Mouse (Mus musculus): ENCODE data around the gene Stip1. TPM values are rescaled to one million over a fixed set of nuclear protein-coding genes. Genes with fewer than 3 reads are reported as not detected.
A peak's percentile ranks its signal among the peaks of the same experiment; 100 is the strongest.
"Not testable (repeated sequence)": the region's sequence is repeated elsewhere in the genome, so short reads cannot be mapped to it uniquely, and the experiment has no call there.

Gene Stip1
- polyA plus RNA-seq, 1 experiment from 2014 or later, result 204 TPM

GRCm38 (mm10) chr19:7075336-7075735 lies 35.6 kb upstream of the Stip1 start:
- not testable (repeated sequence) for ATAC-seq; H3K4me3 ChIP-seq (ENCODE audit: low read depth, low read length); H3K27me3 ChIP-seq (ENCODE audit: control insufficient read depth, insufficient read depth, low read depth, low read length); H3K9me3 ChIP-seq (replicated peaks; ENCODE audit: control insufficient read depth, low read length, poor library complexity, severe bottlenecking); H3K27ac ChIP-seq (ENCODE audit: low read length); H3K4me2 ChIP-seq (ENCODE audit: low read length); H3K36me3 ChIP-seq (ENCODE audit: control insufficient read depth, insufficient read depth, low read length); H3K9ac ChIP-seq (ENCODE audit: low read depth, low read length)
- peaks cover 18% of the 10 kb centered on the region for H3K4me1 ChIP-seq (ENCODE audit: control insufficient read depth, insufficient read depth, low read length)
- WGBS, result 84% methylated on average over 11 of the region's 11 CpGs

- no peak overlapping the region for H3K4me3 ChIP-seq (ENCODE audit: low read depth, low read length)
- 21% methylated on average over 12 of the region's 12 CpGs for whole genome bisulfite sequencing
- no peaks in the 10 kb centered on the region for H3K27me3 ChIP-seq (ENCODE audit: control insufficient read depth, insufficient read depth, low read depth, low read length)
- H3K27ac ChIP-seq (ENCODE audit: low read length), result no peak overlapping the region
- H3K36me3 ChIP-seq (ENCODE audit: control insufficient read depth, insufficient read depth, low read length), result no peaks in the 10 kb centered on the region
- H3K4me1 ChIP-seq (ENCODE audit: control insufficient read depth, insufficient read depth, low read length), result peaks cover 29% of the 10 kb centered on the region
- H3K9me3 ChIP-seq (replicated peaks; ENCODE audit: control insufficient read depth, low read length, poor library complexity, severe bottlenecking), result no peaks in the 10 kb centered on the region
- no peak overlapping the region for H3K4me2 ChIP-seq (ENCODE audit: low read length)
- no peak for ATAC-seq
- peak overlapping the region; percentile 28; the same call in 1 of the 2 replicates for H3K9ac ChIP-seq (ENCODE audit: low read depth, low read length)
Observed at GRCm38 (mm10) chr19:7073997-7074781, 34.4 kb upstream of the Stip1 start.

GRCm38 (mm10) chr19:7072221-7072620 lies 32.5 kb upstream of the Stip1 start:
- no peak overlapping the region for H3K27ac ChIP-seq (ENCODE audit: low read length)
- H3K9me3 ChIP-seq (replicated peaks; ENCODE audit: control insufficient read depth, low read length, poor library complexity, severe bottlenecking), result no peaks in the 10 kb centered on the region
- no peak overlapping the region for H3K9ac ChIP-seq (ENCODE audit: low read depth, low read length)
- no peak overlapping the region for H3K4me2 ChIP-seq (ENCODE audit: low read length)
- no peak for ATAC-seq
- H3K4me1 ChIP-seq (ENCODE audit: control insufficient read depth, insufficient read depth, low read length), result peaks cover 46% of the 10 kb centered on the region
- 54% methylated on average over 6 of the region's 6 CpGs for WGBS
- no peaks in the 10 kb centered on the region for H3K27me3 ChIP-seq (ENCODE audit: control insufficient read depth, insufficient read depth, low read depth, low read length)
- no peak overlapping the region for H3K4me3 ChIP-seq (ENCODE audit: low read depth, low read length)
- H3K36me3 ChIP-seq (ENCODE audit: control insufficient read depth, insufficient read depth, low read length), result no peaks in the 10 kb centered on the region

DNA sequence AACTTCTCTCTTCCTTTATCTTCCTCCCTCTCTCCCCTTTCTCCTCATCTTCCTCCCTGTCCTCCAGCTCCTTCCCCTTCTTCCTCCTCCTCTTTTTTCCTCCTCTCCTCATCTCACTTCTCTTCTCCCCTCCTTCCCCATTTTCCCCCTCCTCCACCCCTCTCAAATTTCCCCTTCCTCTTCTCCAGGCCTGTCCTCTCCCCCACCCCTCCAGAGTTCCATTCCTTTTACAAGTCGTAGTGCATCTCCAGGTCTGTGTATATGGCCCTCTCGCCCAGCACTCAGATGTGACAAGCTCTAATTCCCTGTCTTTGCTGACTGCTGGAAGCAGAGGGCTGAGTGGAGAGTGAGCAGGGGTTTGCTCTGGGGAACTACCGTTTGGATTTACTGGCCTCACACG lies 31.0 kb upstream of the Stip1 start:
- Histone ChIP-seq H3K9ac (ENCODE audit: low read depth, low read length) (no peak overlapping the region), H3K27me3 (ENCODE audit: control insufficient read depth, insufficient read depth, low read depth, low read length) (no peaks in the 10 kb centered on the region), H3K36me3 (ENCODE audit: control insufficient read depth, insufficient read depth, low read length) (no peaks in the 10 kb centered on the region), H3K4me2 (ENCODE audit: low read length) (peak overlapping the region; percentile 23; the same call in 1 of the 2 replicates), H3K27ac (ENCODE audit: low read length) (peak overlapping the region; percentile 18; the same call in 1 of the 2 replicates), H3K4me3 (ENCODE audit: low read depth, low read length) (no peak overlapping the region), H3K4me1 (ENCODE audit: control insufficient read depth, insufficient read depth, low read length) (peaks cover 55% of the 10 kb centered on the region), H3K9me3 (replicated peaks; ENCODE audit: control insufficient read depth, low read length, poor library complexity, severe bottlenecking) (no peaks in the 10 kb centered on the region)
- 8% methylated on average over 4 of the region's 4 CpGs for WGBS
- no peak for ATAC-seq

GRCm38 (mm10) chr19:7069781-7070763 lies 30.3 kb upstream of the Stip1 start:
- ATAC-seq, result peak; percentile 30
- Histone ChIP-seq H3K4me1 (ENCODE audit: control insufficient read depth, insufficient read depth, low read length) (peaks cover 55% of the 10 kb centered on the region), H3K9me3 (replicated peaks; ENCODE audit: control insufficient read depth, low read length, poor library complexity, severe bottlenecking) (no peaks in the 10 kb centered on the region)

GRCm38 (mm10) chr19:7068661-7069531 lies 29.1 kb upstream of the Stip1 start:
- no peak overlapping the region for H3K4me3 ChIP-seq (ENCODE audit: low read depth, low read length)
- no peaks in the 10 kb centered on the region for H3K27me3 ChIP-seq (ENCODE audit: control insufficient read depth, insufficient read depth, low read depth, low read length)
- 23% methylated on average over 11 of the region's 11 CpGs for WGBS
- ATAC-seq, result no peak
- peaks cover 51% of the 10 kb centered on the region for H3K4me1 ChIP-seq (ENCODE audit: control insufficient read depth, insufficient read depth, low read length)
- no peak overlapping the region for H3K4me2 ChIP-seq (ENCODE audit: low read length)
- H3K9ac ChIP-seq (ENCODE audit: low read depth, low read length), result no peak overlapping the region
- H3K9me3 ChIP-seq (replicated peaks; ENCODE audit: control insufficient read depth, low read length, poor library complexity, severe bottlenecking), result no peaks in the 10 kb centered on the region
- H3K36me3 ChIP-seq (ENCODE audit: control insufficient read depth, insufficient read depth, low read length), result no peaks in the 10 kb centered on the region
- H3K27ac ChIP-seq (ENCODE audit: low read length), result peak overlapping the region; percentile 58

More at GRCm38 (mm10) chr19:7069781-7070763, 30.3 kb upstream of the Stip1 start:
- H3K4me2 ChIP-seq (ENCODE audit: low read length), result peak overlapping the region; percentile 23; the same call in 1 of the 2 replicates
- H3K27ac ChIP-seq (ENCODE audit: low read length), result peak overlapping the region; percentile 58
- H3K36me3 ChIP-seq (ENCODE audit: control insufficient read depth, insufficient read depth, low read length), result no peaks in the 10 kb centered on the region
- H3K27me3 ChIP-seq (ENCODE audit: control insufficient read depth, insufficient read depth, low read depth, low read length), result no peaks in the 10 kb centered on the region
- H3K4me3 ChIP-seq (ENCODE audit: low read depth, low read length), result no peak overlapping the region
- WGBS, result 3% methylated on average over 32 of the region's 35 CpGs
- peak overlapping the region; percentile 24; the same call in 1 of the 2 replicates for H3K9ac ChIP-seq (ENCODE audit: low read depth, low read length)

DNA sequence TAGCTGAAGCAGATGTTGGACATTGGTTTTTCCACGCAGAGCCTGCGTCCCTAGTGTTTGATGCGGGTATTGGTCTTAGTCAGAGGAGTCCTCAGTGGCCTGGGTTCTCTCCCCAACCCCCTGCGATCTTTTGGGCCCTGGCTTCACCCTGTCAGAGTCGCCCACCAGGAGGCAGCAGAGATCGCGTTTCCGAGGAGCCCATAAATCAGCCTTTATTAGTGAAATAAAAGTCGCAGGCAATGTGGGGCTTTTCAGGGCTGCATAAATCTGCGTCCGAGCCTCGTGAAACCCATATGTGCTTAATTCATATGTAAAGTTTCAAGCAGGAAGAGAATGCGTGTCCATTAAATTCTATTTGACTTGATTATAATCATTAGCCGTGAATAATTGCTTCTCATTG lies 28.4 kb upstream of the Stip1 start:
- peak overlapping the region; percentile 33 for H3K4me2 ChIP-seq (ENCODE audit: low read length)
- H3K9me3 ChIP-seq (replicated peaks; ENCODE audit: control insufficient read depth, low read length, poor library complexity, severe bottlenecking), result no peaks in the 10 kb centered on the region
- H3K9ac ChIP-seq (ENCODE audit: low read depth, low read length), result 0 out of 2 replicates have a peak overlapping the region, but pooled peaks have one; percentile 1
- H3K36me3 ChIP-seq (ENCODE audit: control insufficient read depth, insufficient read depth, low read length), result no peaks in the 10 kb centered on the region
- H3K27ac ChIP-seq (ENCODE audit: low read length), result no peak overlapping the region
- 2% methylated on average over 14 of the region's 14 CpGs for WGBS
- H3K27me3 ChIP-seq (ENCODE audit: control insufficient read depth, insufficient read depth, low read depth, low read length), result no peaks in the 10 kb centered on the region
- peak; percentile 47 for ATAC-seq
- no peak overlapping the region for H3K4me3 ChIP-seq (ENCODE audit: low read depth, low read length)
- peaks cover 46% of the 10 kb centered on the region for H3K4me1 ChIP-seq (ENCODE audit: control insufficient read depth, insufficient read depth, low read length)

GRCm38 (mm10) chr19:7067344-7068050 lies 27.7 kb upstream of the Stip1 start:
- Histone ChIP-seq H3K4me1 (ENCODE audit: control insufficient read depth, insufficient read depth, low read length) (peaks cover 46% of the 10 kb centered on the region), H3K9ac (ENCODE audit: low read depth, low read length) (peak overlapping the region; percentile 22; the same call in 1 of the 2 replicates), H3K9me3 (replicated peaks; ENCODE audit: control insufficient read depth, low read length, poor library complexity, severe bottlenecking) (no peaks in the 10 kb centered on the region), H3K27ac (ENCODE audit: low read length) (no peak overlapping the region), H3K4me3 (ENCODE audit: low read depth, low read length) (no peak overlapping the region), H3K27me3 (ENCODE audit: control insufficient read depth, insufficient read depth, low read depth, low read length) (no peaks in the 10 kb centered on the region), H3K36me3 (ENCODE audit: control insufficient read depth, insufficient read depth, low read length) (no peaks in the 10 kb centered on the region), H3K4me2 (ENCODE audit: low read length) (no peak overlapping the region)
- ATAC-seq, result no peak
- 48% methylated on average over 20 of the region's 20 CpGs for WGBS

All from midbrain, embryonic 16.5 days (tissue).